Mouse (Mus musculus) cerebellum, adult 11-12 months (tissue): ENCODE results near the gene Kiz.

ENCODE experiments used
- DNase-seq: peaks from one replicate; pipeline ENCODE4 v3.0.0; 2022

Kiz gene

DNA sequence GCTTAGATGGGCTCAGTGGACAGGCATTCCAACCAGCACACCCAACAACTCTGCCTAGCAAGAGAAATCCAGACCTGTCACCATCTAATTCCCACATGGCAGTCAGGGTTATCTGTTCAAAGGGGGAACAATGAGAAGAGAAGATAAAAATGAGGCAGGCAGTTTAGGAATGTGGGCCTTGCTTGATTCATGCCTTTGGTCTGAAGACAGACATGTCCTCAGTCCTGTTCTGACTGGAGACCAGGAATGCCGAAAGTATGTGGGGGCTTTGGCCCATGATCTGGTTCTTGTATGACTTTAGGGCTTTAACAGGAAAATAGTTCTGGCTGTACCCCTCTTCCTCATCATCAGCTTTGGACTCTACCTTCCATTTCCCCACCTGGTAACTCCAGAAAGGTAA, 130.1 kb downstream of the Kiz start:
- no peak for DNase-seq

DNA sequence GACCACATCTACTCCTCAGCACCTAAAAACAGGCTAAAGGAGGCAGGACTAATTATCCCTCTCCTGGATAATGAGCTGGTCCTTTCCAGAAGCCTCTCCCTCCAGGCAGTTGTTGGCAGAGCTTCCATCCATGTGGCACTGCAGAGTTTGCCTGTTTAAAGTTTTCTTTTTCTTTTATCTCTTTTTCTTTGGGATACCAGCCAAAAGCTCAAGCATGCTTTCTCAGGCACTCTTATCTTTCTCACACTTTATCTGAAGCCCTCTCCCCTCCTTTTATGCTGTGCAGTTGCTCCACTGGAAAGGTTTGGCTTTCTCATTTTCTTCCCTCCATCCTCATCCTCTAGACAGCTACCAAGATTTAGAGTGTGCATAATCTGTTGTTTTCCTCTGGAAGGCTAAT, 130.8 kb downstream of the Kiz start:
- no peak for DNase-seq

DNA sequence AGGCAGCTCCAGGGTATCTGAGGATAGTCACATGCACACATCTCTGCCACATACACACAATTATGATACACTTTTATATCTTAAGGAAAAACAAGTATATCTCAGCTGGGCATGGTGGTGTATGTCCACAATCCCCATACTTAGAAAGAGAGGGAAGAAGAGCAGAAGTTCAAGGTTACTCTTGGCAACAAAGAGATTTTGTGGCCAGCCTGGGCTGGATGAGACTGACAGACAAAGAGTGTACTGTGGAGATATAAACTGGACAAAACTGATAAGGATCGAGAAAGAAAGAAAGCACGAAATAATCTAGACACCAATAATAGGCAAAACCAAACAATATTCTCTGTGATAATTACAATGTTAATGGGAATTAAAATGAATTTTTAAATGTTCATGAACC, 151.6 kb downstream of the Kiz start:
- no peak for DNase-seq

DNA sequence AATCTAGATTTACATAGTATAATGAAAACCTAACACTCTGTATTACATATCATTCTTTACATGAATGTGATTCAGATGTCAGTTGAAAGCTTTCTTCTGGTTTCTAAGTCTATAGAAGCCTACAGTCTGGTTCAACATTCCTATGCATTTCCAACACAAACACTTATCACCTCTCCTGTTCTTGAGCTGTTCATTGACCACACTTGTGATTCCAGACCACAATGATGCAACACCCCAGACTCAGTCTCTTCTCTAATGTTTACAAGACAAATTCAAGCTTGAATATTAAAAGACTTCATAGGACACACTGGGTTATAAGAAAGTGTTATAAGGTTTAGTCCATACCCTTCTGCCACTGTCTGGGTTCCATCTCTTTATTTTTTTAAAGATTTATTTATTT, 153.4 kb downstream of the Kiz start:
- DNase-seq, result no peak

DNA sequence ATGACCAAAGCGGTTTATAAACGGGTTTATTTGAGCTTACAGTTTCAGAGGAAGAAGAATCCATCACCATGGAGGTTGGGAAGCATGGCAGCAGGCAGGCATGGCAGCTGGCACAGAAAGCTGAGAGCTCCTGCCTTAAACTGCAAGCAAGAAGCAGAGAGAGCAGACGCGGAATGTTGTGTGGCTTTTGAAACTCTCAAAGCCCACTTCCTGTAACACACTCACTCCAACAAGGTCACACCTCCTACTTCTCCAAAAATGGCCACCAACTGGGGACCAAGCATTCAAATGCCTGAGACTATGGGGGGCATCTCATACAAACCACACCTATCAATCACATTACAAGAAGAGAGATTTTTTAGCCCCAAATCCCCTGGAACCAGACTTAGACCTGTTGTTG, 154.5 kb downstream of the Kiz start:
- DNase-seq, result no peak

DNA sequence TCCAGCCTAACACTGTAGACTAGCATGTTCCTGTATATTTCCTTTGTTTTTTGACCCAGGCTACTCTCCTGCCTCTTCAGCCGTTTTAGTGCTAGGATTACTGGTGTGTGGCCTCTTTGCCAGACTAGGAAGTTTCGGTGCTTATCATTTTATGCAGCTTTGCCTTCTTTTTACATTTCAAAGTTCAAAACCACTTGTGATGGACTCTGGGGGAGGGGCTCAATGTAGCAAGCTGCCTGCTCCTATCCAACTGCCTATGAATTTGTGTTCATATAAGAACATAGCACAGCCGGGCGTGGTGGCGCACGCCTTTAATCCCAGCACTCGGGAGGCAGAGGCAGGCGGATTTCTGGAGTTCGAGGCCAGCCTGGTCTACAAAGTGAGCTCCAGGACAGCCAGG, 155.3 kb downstream of the Kiz start:
- DNase-seq, result no peak

DNA sequence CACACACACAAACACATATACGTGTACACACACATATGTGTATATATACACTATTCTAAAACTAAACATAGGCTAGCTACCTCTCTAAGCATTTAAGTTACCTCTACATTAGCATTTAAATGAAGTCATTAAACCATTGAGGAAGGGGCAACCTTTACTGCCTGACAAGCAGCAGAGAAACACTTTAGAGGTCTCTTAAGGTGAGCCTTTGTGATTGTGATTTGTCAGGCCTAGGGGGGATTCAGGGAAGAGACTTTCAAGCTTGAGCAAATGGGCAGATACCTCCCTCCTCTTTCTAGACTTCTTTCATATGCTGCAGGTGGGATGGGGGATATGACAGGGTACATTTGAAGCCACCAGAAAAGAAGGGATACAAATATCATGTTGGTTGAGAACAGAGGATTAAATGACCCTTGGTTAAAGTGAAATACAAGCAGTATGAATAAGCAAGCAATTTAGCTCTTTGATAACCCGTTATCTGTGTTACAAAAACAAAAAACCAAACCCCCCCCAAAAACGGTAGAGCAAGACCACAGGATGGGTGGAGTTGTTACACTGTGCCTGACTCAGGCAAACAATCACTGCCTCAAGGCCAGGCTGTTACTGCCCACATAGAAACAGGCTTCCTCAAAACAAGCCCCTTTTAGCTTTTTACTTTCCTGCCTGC, 155.9 kb downstream of the Kiz start:
- DNase-seq, result no peak

DNA sequence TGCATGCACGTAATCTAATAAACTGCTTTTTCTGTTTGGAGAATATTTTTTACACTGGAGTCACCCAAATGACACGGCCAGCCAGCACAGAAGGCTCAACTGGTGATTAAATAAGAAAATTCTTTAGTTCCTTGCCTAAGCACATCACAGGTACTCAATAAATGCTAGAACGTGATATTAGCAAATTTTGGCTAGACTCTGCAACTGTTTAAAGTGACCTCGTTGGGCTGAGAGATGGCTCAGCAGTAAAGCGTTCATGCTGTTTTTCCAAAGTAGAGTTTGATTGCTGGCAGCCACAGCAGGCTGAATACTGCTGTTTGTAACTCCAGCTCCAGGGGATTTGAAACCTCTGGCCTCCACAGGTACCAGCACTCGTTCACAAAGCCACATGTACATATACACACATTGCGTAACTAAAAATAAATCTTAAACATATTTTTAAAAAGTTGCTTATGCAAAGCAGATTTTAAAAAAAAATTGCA, 156.5 kb downstream of the Kiz start:
- DNase-seq, result peak; percentile 11

DNA sequence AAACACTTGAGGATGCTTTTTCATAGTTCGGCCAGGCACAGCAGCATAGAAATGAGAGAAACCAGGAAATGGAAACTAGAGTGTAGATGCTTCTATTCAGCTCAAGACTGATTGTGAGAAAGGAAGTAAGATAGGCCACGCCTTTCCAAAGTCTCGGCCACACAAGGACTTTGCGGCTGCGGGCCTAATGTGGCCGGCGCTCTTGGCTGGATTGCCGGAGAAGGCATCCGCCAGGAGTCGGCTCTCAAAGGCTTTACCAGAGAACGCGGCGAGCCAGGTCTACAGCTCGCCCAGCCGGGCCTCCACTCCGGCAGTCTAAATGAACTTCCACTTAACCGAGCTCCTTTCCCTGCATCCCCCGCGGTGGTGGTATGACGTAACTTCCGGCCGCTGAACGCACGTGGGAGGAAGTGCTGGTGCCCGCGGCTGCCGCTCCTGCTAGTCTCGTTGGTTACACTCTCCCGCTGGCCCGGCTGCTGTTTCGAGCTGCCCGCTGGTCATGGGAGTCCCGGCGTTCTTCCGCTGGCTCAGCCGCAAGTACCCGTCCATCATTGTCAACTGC, 157.0 kb downstream of the Kiz start, which contains the start of gene Xrn2:
Xrn2 (plus strand) TSS at position 374 of the 562 bp plus-strand sequence.
- peak; percentile 95 for DNase-seq

DNA sequence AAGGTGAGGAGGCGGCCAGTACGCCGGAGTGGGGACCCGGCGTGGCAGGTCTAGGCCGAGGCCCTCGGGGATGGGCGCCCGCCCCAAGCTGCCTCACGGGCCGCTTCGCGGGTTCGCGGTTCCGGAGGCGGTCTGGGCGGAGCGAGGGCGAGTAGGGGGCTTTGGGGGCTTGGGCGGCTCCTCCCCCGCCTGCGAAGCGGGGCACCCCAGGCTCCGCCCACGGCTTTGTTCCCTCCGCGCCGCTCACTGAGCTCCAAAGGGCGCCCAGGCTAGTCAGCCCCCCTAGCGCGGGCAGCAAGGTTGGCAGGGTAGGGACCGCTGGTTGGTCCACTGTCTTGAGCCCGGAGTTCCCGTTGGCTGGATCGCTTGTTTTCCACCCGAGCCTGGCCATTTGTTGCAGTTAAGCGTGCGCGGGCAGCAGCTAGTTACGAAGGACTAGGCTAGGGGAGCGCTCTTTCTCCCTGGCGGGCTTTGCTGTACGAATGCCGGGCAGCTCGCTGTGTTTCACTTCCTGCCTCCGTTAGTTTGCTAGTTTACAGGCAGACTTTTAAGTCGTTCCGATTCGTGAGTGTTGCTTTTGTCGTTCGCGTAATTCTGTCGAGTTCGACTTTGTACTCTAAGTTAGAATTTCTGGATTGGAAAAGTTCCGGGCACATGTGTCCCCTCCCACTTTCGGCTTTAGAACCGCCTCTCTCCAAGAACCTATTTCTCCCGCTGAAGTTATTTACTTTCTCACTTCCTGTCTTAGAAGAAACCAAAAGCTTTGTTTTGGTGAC, 157.7 kb downstream of the Kiz start:
- DNase-seq, result no peak

DNA sequence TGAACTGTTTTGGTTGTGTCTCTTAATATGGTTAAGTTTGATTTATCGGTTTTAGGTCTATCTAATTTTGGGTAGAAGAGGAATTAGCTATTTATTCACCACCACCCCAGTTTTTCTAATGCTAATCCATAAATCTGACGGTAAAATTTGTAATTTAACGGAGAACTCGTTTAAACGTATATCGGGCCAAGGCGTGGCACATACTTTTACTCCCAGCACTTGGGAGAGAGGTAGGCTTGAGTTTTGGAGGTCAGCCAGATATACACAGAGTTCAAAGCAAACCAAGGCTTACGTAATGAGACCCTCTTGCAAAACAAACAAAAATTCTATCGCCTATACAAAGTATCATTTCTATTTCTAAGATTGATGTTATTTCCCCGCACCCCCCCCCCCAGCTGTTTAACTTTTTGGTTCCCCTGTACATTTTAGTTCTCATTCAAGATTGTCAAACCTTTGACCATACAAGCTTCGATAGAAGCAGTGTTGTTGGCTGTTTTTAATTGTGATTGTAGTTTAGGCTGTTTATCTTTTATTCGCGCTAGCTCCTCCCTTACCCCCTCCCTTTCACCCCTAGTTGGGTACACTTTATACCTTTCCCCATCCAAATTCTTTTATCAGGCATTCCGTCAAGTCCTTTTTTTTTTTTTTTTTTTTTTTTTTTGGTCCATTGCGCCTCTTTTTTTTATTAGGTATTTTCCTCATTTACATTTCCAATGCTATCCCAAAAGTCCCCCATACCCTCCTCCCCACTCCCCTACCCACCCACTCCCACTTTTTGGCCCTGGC, 158.6 kb downstream of the Kiz start:
- no peak for DNase-seq
